Mouse (Mus musculus): ENCODE results near the gene Gm11034. TPM values are rescaled to one million over a fixed set of nuclear protein-coding genes. Genes with fewer than 3 reads are reported as not detected.

Gene Gm11034
- not detected in 2 replicates for polyA plus RNA-seq (2014; fragmentation: Nextera tagmentation; extraction: Ambion mirVana)

DNA sequence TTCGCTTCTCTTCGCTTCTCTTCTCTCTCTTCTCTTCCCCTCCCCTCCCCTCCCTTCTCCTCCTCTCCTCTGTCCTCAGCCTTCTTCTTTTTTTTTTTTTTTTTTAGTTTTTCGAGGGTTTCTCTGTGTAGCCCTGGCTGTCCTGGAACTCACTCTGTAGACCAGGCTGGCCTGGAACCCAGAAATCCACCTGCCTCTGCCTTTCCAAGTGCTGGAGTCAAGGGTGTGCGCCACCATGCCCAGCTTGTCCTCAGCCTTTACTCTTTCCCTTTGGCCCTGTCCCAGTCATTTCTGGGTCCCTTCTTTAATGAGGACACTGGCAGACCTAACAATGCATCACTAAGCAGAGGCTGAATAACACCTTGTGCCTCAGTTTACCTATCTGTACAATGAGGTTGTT is at the start of gene Gm11034:
Gene Gm11034 (minus strand): TSS at position 101 of the 400 bp plus-strand sequence.
- no peak within 1 kb of the TSS for H3K27ac ChIP-seq
- no peak within 1 kb of the TSS for H3K9ac ChIP-seq
- DNase-seq (ENCODE audit: low spot score) (no peak), ATAC-seq (ENCODE audit: low FRiP score) (no peak)
- no peak within 1 kb of the TSS for H3K4me3 ChIP-seq (replicated peaks; ENCODE audit: low read length)
- no peaks in the 10 kb centered on the region for H3K36me3 ChIP-seq (replicated peaks; ENCODE audit: control insufficient read depth, insufficient read depth)
- 0 out of 2 replicates have a peak, but pooled peaks cover 6% of the 10 kb centered on the region for H3K27me3 ChIP-seq (ENCODE audit: control insufficient read depth, insufficient read depth, low read length)
- H3K4me2 ChIP-seq (replicated peaks): no peak within 1 kb of the TSS
- no peaks in the 10 kb centered on the region for H3K9me3 ChIP-seq (ENCODE audit: control insufficient read depth, low read length)
- 79% methylated on average over 4 of the region's 4 CpGs for WGBS
- no peaks in the 10 kb centered on the region for H3K4me1 ChIP-seq (replicated peaks; ENCODE audit: control insufficient read depth, insufficient read depth, low read length)

GRCm38 (mm10) chr8:72262756-72263155 is 49.3 kb upstream of the Gm11034 start:
- Histone ChIP-seq H3K9ac (no peak overlapping the region), H3K36me3 (replicated peaks; ENCODE audit: control insufficient read depth, insufficient read depth) (no peaks in the 10 kb centered on the region), H3K4me3 (replicated peaks; ENCODE audit: low read length) (no peak overlapping the region), H3K27ac (no peak overlapping the region), H3K27me3 (ENCODE audit: control insufficient read depth, insufficient read depth, low read length) (no peaks in the 10 kb centered on the region), H3K4me1 (replicated peaks; ENCODE audit: control insufficient read depth, insufficient read depth, low read length) (no peaks in the 10 kb centered on the region), H3K9me3 (ENCODE audit: control insufficient read depth, low read length) (no peaks in the 10 kb centered on the region), H3K4me2 (replicated peaks) (no peak overlapping the region)
- WGBS: 90% methylated on average over 2 of the region's 2 CpGs
- ATAC-seq (ENCODE audit: low FRiP score): no peak
- no peak for DNase-seq (ENCODE audit: low spot score)

DNA sequence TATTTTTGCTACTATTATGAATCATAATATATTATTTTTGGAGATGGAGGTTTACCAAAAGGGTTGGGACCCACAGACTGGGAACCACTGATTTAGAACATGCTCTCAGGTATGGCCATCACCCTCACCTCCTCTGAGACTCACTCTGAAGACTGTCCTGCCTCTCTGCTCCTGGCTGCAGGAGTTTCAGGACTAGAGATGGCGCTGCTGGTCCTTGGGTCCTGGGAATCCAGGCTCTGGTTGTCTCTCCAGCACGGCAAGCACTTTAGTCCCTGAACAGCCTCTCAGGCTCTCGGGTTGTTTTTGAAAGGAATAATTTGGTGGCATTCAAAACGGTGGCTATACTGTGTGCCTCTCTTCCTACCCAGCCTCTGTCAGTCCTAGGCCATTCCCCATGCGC is 48.4 kb upstream of the Gm11034 start:
- DNase-seq (ENCODE audit: low spot score): no peak
- Histone ChIP-seq H3K9me3 (ENCODE audit: control insufficient read depth, low read length) (no peaks in the 10 kb centered on the region), H3K4me2 (replicated peaks) (no peak overlapping the region), H3K36me3 (replicated peaks; ENCODE audit: control insufficient read depth, insufficient read depth) (peaks cover 3% of the 10 kb centered on the region), H3K9ac (no peak overlapping the region), H3K27ac (no peak overlapping the region), H3K4me3 (replicated peaks; ENCODE audit: low read length) (no peak overlapping the region), H3K4me1 (replicated peaks; ENCODE audit: control insufficient read depth, insufficient read depth, low read length) (no peaks in the 10 kb centered on the region), H3K27me3 (ENCODE audit: control insufficient read depth, insufficient read depth, low read length) (no peaks in the 10 kb centered on the region)
- 55% methylated on average over 5 of the region's 5 CpGs for WGBS
- no peak for ATAC-seq (ENCODE audit: low FRiP score)

DNA sequence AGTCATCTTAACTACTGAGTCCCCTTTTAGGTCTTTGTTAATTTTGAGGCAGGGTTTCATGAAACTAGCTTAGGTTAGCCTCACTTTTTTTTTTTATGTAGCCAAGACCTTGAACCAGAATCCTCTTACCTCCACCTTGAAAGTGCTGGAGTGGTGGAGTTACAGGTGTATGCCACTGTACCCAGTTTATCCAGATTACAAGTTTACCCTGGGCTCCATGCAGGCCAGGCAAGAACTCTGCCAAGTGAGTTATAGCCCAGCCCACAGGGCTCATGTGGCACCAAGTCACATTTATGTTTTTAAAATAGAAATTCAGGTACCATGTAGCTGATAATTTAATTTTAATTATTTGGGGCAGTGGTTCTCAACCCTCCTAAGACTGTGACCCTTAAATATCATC is 48.0 kb upstream of the Gm11034 start:
- H3K27ac ChIP-seq: no peak overlapping the region
- ATAC-seq (ENCODE audit: low FRiP score): no peak
- no peak overlapping the region for H3K4me2 ChIP-seq (replicated peaks)
- H3K4me3 ChIP-seq (replicated peaks; ENCODE audit: low read length): no peak overlapping the region
- no peaks in the 10 kb centered on the region for H3K9me3 ChIP-seq (ENCODE audit: control insufficient read depth, low read length)
- H3K9ac ChIP-seq: no peak overlapping the region
- no peak for DNase-seq (ENCODE audit: low spot score)
- H3K27me3 ChIP-seq (ENCODE audit: control insufficient read depth, insufficient read depth, low read length): no peaks in the 10 kb centered on the region
- H3K4me1 ChIP-seq (replicated peaks; ENCODE audit: control insufficient read depth, insufficient read depth, low read length): no peaks in the 10 kb centered on the region
- peaks cover 6% of the 10 kb centered on the region for H3K36me3 ChIP-seq (replicated peaks; ENCODE audit: control insufficient read depth, insufficient read depth)

DNA sequence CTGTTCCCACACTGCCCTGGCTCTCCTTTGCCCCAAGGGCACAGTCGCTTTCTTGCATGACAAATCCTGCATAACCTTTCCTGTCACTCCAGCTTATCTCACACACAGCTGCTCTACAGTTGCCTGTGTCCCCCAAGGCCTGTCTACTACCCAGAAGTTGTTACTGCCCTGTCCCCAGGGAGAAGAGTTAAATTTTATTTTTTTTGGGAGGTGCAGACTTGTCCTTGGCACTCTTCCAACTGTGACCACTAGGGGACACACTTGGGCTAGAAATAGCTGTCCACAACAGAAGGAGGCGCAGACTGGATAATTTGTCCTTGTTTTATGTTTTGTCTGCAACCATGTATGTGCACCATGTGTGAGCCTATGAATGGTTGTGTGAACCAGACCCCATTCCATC is 47.6 kb upstream of the Gm11034 start:
- H3K9me3 ChIP-seq (ENCODE audit: control insufficient read depth, low read length): no peaks in the 10 kb centered on the region
- H3K4me3 ChIP-seq (replicated peaks; ENCODE audit: low read length): no peak overlapping the region
- DNase-seq (ENCODE audit: low spot score) (peak; percentile 79), ATAC-seq (ENCODE audit: low FRiP score) (peak; percentile 75)
- WGBS: 37% methylated on average over 2 of the region's 2 CpGs
- no peak overlapping the region for H3K9ac ChIP-seq
- no peak overlapping the region for H3K27ac ChIP-seq
- H3K4me2 ChIP-seq (replicated peaks): no peak overlapping the region
- no peaks in the 10 kb centered on the region for H3K4me1 ChIP-seq (replicated peaks; ENCODE audit: control insufficient read depth, insufficient read depth, low read length)
- H3K36me3 ChIP-seq (replicated peaks; ENCODE audit: control insufficient read depth, insufficient read depth): peaks cover 6% of the 10 kb centered on the region
- no peaks in the 10 kb centered on the region for H3K27me3 ChIP-seq (ENCODE audit: control insufficient read depth, insufficient read depth, low read length)

- no peak overlapping the region for H3K9ac ChIP-seq
- no peak overlapping the region for H3K27ac ChIP-seq
- DNase-seq (ENCODE audit: low spot score) (no peak), ATAC-seq (ENCODE audit: low FRiP score) (no peak)
- peaks cover 7% of the 10 kb centered on the region for H3K36me3 ChIP-seq (replicated peaks; ENCODE audit: control insufficient read depth, insufficient read depth)
- H3K4me2 ChIP-seq (replicated peaks): no peak overlapping the region
- no peaks in the 10 kb centered on the region for H3K9me3 ChIP-seq (ENCODE audit: control insufficient read depth, low read length)
- WGBS: 60% methylated on average over 4 of the region's 4 CpGs
- no peaks in the 10 kb centered on the region for H3K4me1 ChIP-seq (replicated peaks; ENCODE audit: control insufficient read depth, insufficient read depth, low read length)
- no peak overlapping the region for H3K4me3 ChIP-seq (replicated peaks; ENCODE audit: low read length)
- H3K27me3 ChIP-seq (ENCODE audit: control insufficient read depth, insufficient read depth, low read length): no peaks in the 10 kb centered on the region
Observed at GRCm38 (mm10) chr8:72260585-72260984, 47.1 kb upstream of the Gm11034 start.

DNA sequence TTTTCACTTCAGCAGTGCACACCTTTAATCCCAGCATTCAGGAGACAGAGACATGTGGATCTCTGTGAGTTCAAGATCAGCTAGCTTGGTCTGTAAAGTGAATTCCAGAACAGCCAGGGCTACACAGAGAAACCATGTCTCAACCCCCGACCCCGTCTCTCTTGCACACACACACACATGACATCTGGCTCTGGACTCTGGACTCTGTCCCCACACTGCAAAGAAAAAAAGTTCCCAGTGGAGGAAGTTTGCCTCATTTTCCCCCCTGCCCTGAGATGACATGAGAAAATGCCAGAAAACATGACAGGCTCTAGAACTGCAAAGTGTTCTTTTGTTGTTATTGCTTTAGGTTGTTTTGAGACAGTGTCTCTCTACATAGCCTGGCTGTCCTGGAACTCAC is 46.4 kb upstream of the Gm11034 start:
- 75% methylated on average over 2 of the region's 2 CpGs for WGBS
- H3K9me3 ChIP-seq (ENCODE audit: control insufficient read depth, low read length): no peaks in the 10 kb centered on the region
- H3K4me1 ChIP-seq (replicated peaks; ENCODE audit: control insufficient read depth, insufficient read depth, low read length): no peaks in the 10 kb centered on the region
- H3K27ac ChIP-seq: no peak overlapping the region
- no peak overlapping the region for H3K4me3 ChIP-seq (replicated peaks; ENCODE audit: low read length)
- no peak for ATAC-seq (ENCODE audit: low FRiP score)
- H3K36me3 ChIP-seq (replicated peaks; ENCODE audit: control insufficient read depth, insufficient read depth): peaks cover 14% of the 10 kb centered on the region
- no peak overlapping the region for H3K9ac ChIP-seq
- no peak for DNase-seq (ENCODE audit: low spot score)
- H3K4me2 ChIP-seq (replicated peaks): no peak overlapping the region
- H3K27me3 ChIP-seq (ENCODE audit: control insufficient read depth, insufficient read depth, low read length): no peaks in the 10 kb centered on the region

DNA sequence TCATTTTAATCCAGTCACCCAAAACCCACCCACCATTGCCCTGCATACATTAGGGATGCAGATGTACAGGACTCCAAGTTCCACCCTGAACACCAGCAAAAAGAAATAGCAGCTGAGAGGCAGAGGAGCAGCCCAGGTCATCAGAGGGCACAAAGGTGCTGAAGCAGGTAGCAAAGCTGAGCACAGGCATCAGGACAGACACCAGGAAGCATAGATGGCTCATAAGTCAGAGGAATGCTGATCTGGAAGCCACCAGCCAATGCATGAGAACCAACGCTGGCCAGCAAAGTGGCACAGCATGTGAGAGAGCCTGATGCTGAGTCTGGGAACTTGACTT is 44.4 kb upstream of the Gm11034 start:
- 78% methylated on average over 1 of the region's 1 CpGs for WGBS

DNA sequence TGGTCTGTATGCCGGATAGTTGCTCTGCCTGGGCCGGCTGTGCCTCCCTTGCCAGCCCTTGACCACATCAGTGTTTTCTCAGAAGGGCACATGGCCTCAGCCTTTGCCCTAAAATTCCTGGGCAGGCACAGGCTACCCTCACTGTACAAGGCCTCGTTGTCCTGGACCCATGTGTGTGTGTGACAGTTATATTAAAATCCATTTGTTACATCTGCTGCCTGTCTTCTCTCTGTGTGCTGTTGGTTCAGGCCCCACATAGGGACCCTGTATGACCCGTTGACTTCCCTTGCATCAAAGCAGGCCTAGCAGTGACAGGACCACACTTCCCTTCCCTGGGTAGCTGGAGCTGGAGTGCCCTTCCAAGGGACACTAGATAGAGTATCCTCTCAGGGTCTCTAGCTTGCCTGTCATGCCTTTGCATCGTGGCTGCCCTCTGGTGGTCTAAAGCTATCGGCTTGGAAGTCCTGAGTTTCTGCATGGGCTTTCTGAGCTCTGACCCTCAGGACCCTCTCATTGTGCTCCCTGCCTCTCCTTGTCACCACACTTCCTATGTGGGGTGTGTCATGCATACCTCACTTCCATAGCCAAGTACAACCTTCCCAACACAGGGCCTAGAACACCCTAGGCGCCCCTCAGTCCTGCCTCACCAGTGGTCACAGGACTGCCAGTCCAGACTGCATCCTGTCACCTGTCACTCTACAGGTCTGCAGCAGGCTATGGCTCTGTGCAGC is 43.9 kb upstream of the Gm11034 start:
- ATAC-seq (ENCODE audit: low FRiP score) (0 out of 2 replicates have a peak, but pooled peaks have one; percentile 25), DNase-seq (ENCODE audit: low spot score) (no peak)
- Histone ChIP-seq H3K9ac (no peak overlapping the region), H3K4me3 (replicated peaks; ENCODE audit: low read length) (no peak overlapping the region), H3K36me3 (replicated peaks; ENCODE audit: control insufficient read depth, insufficient read depth) (peaks cover 38% of the 10 kb centered on the region), H3K27ac (no peak overlapping the region), H3K4me1 (replicated peaks; ENCODE audit: control insufficient read depth, insufficient read depth, low read length) (no peaks in the 10 kb centered on the region), H3K9me3 (ENCODE audit: control insufficient read depth, low read length) (no peaks in the 10 kb centered on the region), H3K4me2 (replicated peaks) (no peak overlapping the region), H3K27me3 (ENCODE audit: control insufficient read depth, insufficient read depth, low read length) (no peaks in the 10 kb centered on the region)
- 48% methylated on average over 7 of the region's 7 CpGs for WGBS

More for the DNA sequence above, 44.4 kb upstream of the Gm11034 start:
- Histone ChIP-seq H3K27me3 (ENCODE audit: control insufficient read depth, insufficient read depth, low read length) (no peaks in the 10 kb centered on the region), H3K9ac (no peak overlapping the region), H3K4me1 (replicated peaks; ENCODE audit: control insufficient read depth, insufficient read depth, low read length) (no peaks in the 10 kb centered on the region), H3K4me3 (replicated peaks; ENCODE audit: low read length) (no peak overlapping the region), H3K36me3 (replicated peaks; ENCODE audit: control insufficient read depth, insufficient read depth) (peaks cover 34% of the 10 kb centered on the region), H3K9me3 (ENCODE audit: control insufficient read depth, low read length) (no peaks in the 10 kb centered on the region), H3K4me2 (replicated peaks) (no peak overlapping the region), H3K27ac (no peak overlapping the region)
- ATAC-seq (ENCODE audit: low FRiP score) (0 out of 2 replicates have a peak, but pooled peaks have one; percentile 5), DNase-seq (ENCODE audit: low spot score) (no peak)

DNA sequence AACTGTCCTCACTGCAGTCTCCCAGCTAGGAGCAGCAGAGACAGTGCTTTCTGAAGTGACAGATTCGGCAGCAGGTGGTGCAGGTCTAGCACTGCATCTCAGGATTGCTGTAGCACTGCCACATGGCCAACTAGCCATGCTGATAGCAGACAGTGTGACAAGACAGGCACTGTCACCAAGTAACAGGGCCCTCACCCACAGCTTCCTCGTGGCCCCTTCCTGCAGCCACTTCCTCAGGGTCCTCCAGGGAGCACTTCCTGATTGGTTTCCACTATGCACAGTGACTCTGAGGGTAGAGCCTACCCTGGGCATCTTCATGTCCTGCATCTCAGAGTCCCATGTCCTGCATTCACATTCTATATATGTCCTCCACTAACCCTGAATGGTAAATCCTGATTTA is 31.2 kb upstream of the Gm11034 start:
- peaks cover 14% of the 10 kb centered on the region for H3K4me1 ChIP-seq (replicated peaks; ENCODE audit: control insufficient read depth, insufficient read depth, low read length)
- no peak overlapping the region for H3K4me3 ChIP-seq (replicated peaks; ENCODE audit: low read length)
- H3K27ac ChIP-seq: no peak overlapping the region
- ATAC-seq (ENCODE audit: low FRiP score) (no peak), DNase-seq (ENCODE audit: low spot score) (no peak)
- WGBS: 88% methylated on average over 2 of the region's 2 CpGs
- H3K9ac ChIP-seq: no peak overlapping the region
- H3K4me2 ChIP-seq (replicated peaks): no peak overlapping the region
- H3K27me3 ChIP-seq (ENCODE audit: control insufficient read depth, insufficient read depth, low read length): no peaks in the 10 kb centered on the region
- no peaks in the 10 kb centered on the region for H3K9me3 ChIP-seq (ENCODE audit: control insufficient read depth, low read length)
- H3K36me3 ChIP-seq (replicated peaks; ENCODE audit: control insufficient read depth, insufficient read depth): peaks cover 38% of the 10 kb centered on the region
